In the genomic region with DNA sequence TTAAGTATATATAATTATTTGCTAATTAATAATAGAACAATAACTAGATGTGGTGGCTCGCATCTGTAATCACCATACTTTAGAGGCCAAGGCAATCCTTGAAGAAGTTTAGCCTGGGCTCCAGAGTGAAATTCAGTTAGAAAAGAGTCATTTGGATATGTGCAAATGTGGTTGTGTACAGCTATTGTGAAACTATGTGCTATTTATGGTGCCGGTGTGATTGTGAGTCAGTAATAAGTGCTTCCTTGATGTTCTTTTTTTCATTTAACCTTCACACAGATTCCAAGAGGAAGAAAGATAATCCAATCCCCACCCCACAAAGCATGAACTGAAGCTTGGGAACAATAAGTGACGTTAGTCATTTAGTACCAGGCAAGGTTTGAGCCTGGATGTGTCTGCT, we compare ENCODE assay signal across 19 mouse cellular contexts. TPM values are rescaled to one million over a fixed set of nuclear protein-coding genes. Genes with fewer than 3 reads are reported as not detected.
DNase-seq lines count a peak whose midpoint lies in the region; ATAC-seq and TF ChIP-seq lines count a peak whose summit lies in the region.
"Had no signal": no experiment of that assay in that cellular context is flagged by ENCODE, and none has a peak within 500 bp of the region (broad histone marks: within the 10 kb centered on the region; RNA-seq: fewer than 3 reads in every experiment).

No protein-coding gene starts in this region.

- no peak for TF ChIP-seq CTCF in liver, adult 2 months (IDR thresholded peaks at IDR 0.05; ENCODE audit: low read depth, low read length)
- TF ChIP-seq CTCF in bone marrow macrophage, adult 2 months (IDR thresholded peaks at IDR 0.05; ENCODE audit: low read depth, low read length): no peak
- no peak for TF ChIP-seq CTCF in intestine, postnatal 0 days (IDR thresholded peaks at IDR 0.05; ENCODE audit: low read depth)
- no peak for TF ChIP-seq CTCF in stomach, postnatal 0 days (IDR thresholded peaks at IDR 0.05; ENCODE audit: low read depth)

- H3K27me3 ChIP-seq in liver, adult 2 months (ENCODE audit: control insufficient read depth, insufficient read depth, low read length): no peaks in the 10 kb centered on the region
- no peaks in the 10 kb centered on the region for H3K27me3 ChIP-seq in liver, embryonic 11.5 days (replicated peaks; ENCODE audit: control insufficient read depth, insufficient read depth, low read length)
- H3K27me3 ChIP-seq in intestine, postnatal 0 days (replicated peaks; ENCODE audit: control insufficient read depth, insufficient read depth, low read length): no peaks in the 10 kb centered on the region
- no peaks in the 10 kb centered on the region for H3K27me3 ChIP-seq in stomach, postnatal 0 days (ENCODE audit: control insufficient read depth, insufficient read depth, low read length)
- no peaks in the 10 kb centered on the region for H3K27me3 ChIP-seq in forebrain, embryonic 10.5 days (ENCODE audit: poor library complexity, severe bottlenecking)
- H3K27me3 ChIP-seq: heart, embryonic 13.5 days; hindbrain, embryonic 15.5 days had no signal

- no peak overlapping the region for H3K4me3 ChIP-seq in liver, adult 2 months (ENCODE audit: insufficient read depth, low read depth, low read length)
- H3K4me3 ChIP-seq in liver, embryonic 11.5 days (ENCODE audit: low read depth, low read length): no peak overlapping the region
- no peak overlapping the region for H3K4me3 ChIP-seq in bone marrow macrophage, adult 2 months (ENCODE audit: insufficient read depth, low read length)
- H3K4me3 ChIP-seq in intestine, postnatal 0 days (ENCODE audit: low read depth, low read length): no peak overlapping the region
- no peak overlapping the region for H3K4me3 ChIP-seq in stomach, postnatal 0 days (ENCODE audit: low read depth, low read length)
- no peak overlapping the region for H3K4me3 ChIP-seq in forebrain, embryonic 10.5 days
- H3K4me3 ChIP-seq: embryonic facial prominence, embryonic 10.5 days; heart, adult 2 months; heart, embryonic 13.5 days; hindbrain, embryonic 15.5 days had no signal

- TF ChIP-seq EP300 in stomach, postnatal 0 days (optimal IDR thresholded peaks at IDR 0.05): no peak

- peak overlapping the region; percentile 74 for H3K27ac ChIP-seq in liver, adult 2 months (replicated peaks; ENCODE audit: insufficient read depth, low read depth, low read length)
- no peak overlapping the region for H3K27ac ChIP-seq in liver, embryonic 11.5 days (ENCODE audit: low read depth, low read length)
- H3K27ac ChIP-seq in bone marrow macrophage, adult 2 months (ENCODE audit: insufficient read depth, low read depth, low read length): peak overlapping the region; percentile 29
- peak overlapping the region; percentile 79 for H3K27ac ChIP-seq in intestine, postnatal 0 days (ENCODE audit: low read depth, low read length)
- no peak overlapping the region for H3K27ac ChIP-seq in stomach, postnatal 0 days (replicated peaks)
- no peak overlapping the region for H3K27ac ChIP-seq in forebrain, embryonic 10.5 days
- H3K27ac ChIP-seq: embryonic facial prominence, embryonic 10.5 days; heart, adult 2 months; heart, embryonic 13.5 days; hindbrain, embryonic 15.5 days had no signal

- H3K9ac ChIP-seq in liver, adult 2 months (ENCODE audit: low read depth, low read length): no peak overlapping the region
- no peak overlapping the region for H3K9ac ChIP-seq in liver, embryonic 11.5 days (ENCODE audit: low read depth, low read length)
- H3K9ac ChIP-seq in intestine, postnatal 0 days (ENCODE audit: low read depth, low read length): no peak overlapping the region
- H3K9ac ChIP-seq in stomach, postnatal 0 days (ENCODE audit: low read length): no peak overlapping the region
- H3K9ac ChIP-seq: heart, embryonic 13.5 days; hindbrain, embryonic 15.5 days had no signal

- no peaks in the 10 kb centered on the region for H3K36me3 ChIP-seq in liver, adult 2 months (ENCODE audit: control insufficient read depth, insufficient read depth, low read length)
- H3K36me3 ChIP-seq in liver, embryonic 11.5 days (ENCODE audit: control insufficient read depth, insufficient read depth, low read length): no peaks in the 10 kb centered on the region
- no peaks in the 10 kb centered on the region for H3K36me3 ChIP-seq in intestine, postnatal 0 days (ENCODE audit: control insufficient read depth, insufficient read depth)
- H3K36me3 ChIP-seq in stomach, postnatal 0 days (ENCODE audit: control insufficient read depth, insufficient read depth, low read length): no peaks in the 10 kb centered on the region
- no peaks in the 10 kb centered on the region for H3K36me3 ChIP-seq in forebrain, embryonic 10.5 days (replicated peaks)
- H3K36me3 ChIP-seq: embryonic facial prominence, embryonic 10.5 days; G1E; heart, embryonic 13.5 days; hindbrain, embryonic 15.5 days had no signal

- TF ChIP-seq POLR2A in liver, adult 2 months (IDR thresholded peaks at IDR 0.05; ENCODE audit: extremely low read depth, insufficient read depth, low read length): no peak
- TF ChIP-seq POLR2A in bone marrow macrophage, adult 2 months (IDR thresholded peaks at IDR 0.05; ENCODE audit: borderline replicate concordance, low read depth, low read length): no peak

- DNase-seq in liver, adult 2 months (ENCODE audit: extremely low read depth, low read depth, low spot score): no peak
- DNase-seq in liver, embryonic 11.5 days (ENCODE audit: low spot score): no peak
- DNase-seq in stomach, postnatal 0 days (ENCODE audit: low spot score): no peak
- no peak for DNase-seq in forebrain, embryonic 10.5 days (ENCODE audit: extremely low spot score, low spot score)
- DNase-seq: adrenal gland, postnatal 10 days; cerebellum, adult 18-20 months; cerebellum, adult 9-11 months; cerebellum, postnatal 36 days; gastrocnemius, postnatal 10 days; heart, adult 2 months; heart, postnatal 36 days had no signal

- peaks cover 17% of the 10 kb centered on the region for H3K4me1 ChIP-seq in liver, adult 2 months (ENCODE audit: control insufficient read depth, insufficient read depth, low read length)
- no peaks in the 10 kb centered on the region for H3K4me1 ChIP-seq in liver, embryonic 11.5 days (replicated peaks; ENCODE audit: control insufficient read depth, insufficient read depth, low read length)
- H3K4me1 ChIP-seq in bone marrow macrophage, adult 2 months (ENCODE audit: control insufficient read depth, insufficient read depth, low read length): peaks cover 27% of the 10 kb centered on the region
- H3K4me1 ChIP-seq in intestine, postnatal 0 days (replicated peaks; ENCODE audit: control insufficient read depth, insufficient read depth, low read length): peaks cover 13% of the 10 kb centered on the region; the same call in 1 of the 2 replicates
- H3K4me1 ChIP-seq in stomach, postnatal 0 days (replicated peaks; ENCODE audit: control insufficient read depth, insufficient read depth): no peaks in the 10 kb centered on the region
- H3K4me1 ChIP-seq in forebrain, embryonic 10.5 days: peaks cover 15% of the 10 kb centered on the region
- H3K4me1 ChIP-seq: heart, embryonic 13.5 days; hindbrain, embryonic 15.5 days had no signal

- WGBS in liver, adult 2 months: 57% methylated on average over 3 of the region's 3 CpGs
- 80% methylated on average over 3 of the region's 3 CpGs for WGBS in liver, embryonic 11.5 days
- 44% methylated on average over 3 of the region's 3 CpGs for WGBS in intestine, postnatal 0 days
- 73% methylated on average over 3 of the region's 3 CpGs for WGBS in stomach, postnatal 0 days
- WGBS in forebrain, embryonic 10.5 days: 91% methylated on average over 3 of the region's 3 CpGs

- no peak for ATAC-seq in liver, embryonic 11.5 days (replicated peaks; ENCODE audit: low FRiP score)
- peak; percentile 47 for ATAC-seq in intestine, postnatal 0 days
- ATAC-seq in stomach, postnatal 0 days (ENCODE audit: low FRiP score, low TSS enrichment): peak; percentile 33; the same call in 1 of the 2 replicates
- no peak for ATAC-seq in frontal cortex, adult (ENCODE audit: low TSS enrichment)
- ATAC-seq: forebrain, embryonic 14.5 days had no signal

- H3K79me2 ChIP-seq in liver, adult 2 months (ENCODE audit: control insufficient read depth, insufficient read depth, low read length): no peaks in the 10 kb centered on the region

- no peak overlapping the region for H3K4me2 ChIP-seq in liver, embryonic 11.5 days
- H3K4me2 ChIP-seq in intestine, postnatal 0 days (replicated peaks; ENCODE audit: low read depth): no peak overlapping the region
- no peak overlapping the region for H3K4me2 ChIP-seq in stomach, postnatal 0 days (replicated peaks; ENCODE audit: low read depth)
- H3K4me2 ChIP-seq: heart, embryonic 13.5 days; hindbrain, embryonic 15.5 days had no signal

- no peaks in the 10 kb centered on the region for H3K9me3 ChIP-seq in liver, embryonic 11.5 days (ENCODE audit: control insufficient read depth, low read length)
- no peaks in the 10 kb centered on the region for H3K9me3 ChIP-seq in intestine, postnatal 0 days (ENCODE audit: control insufficient read depth)
- no peaks in the 10 kb centered on the region for H3K9me3 ChIP-seq in stomach, postnatal 0 days (ENCODE audit: control insufficient read depth, low read length)
- no peaks in the 10 kb centered on the region for H3K9me3 ChIP-seq in forebrain, embryonic 10.5 days
- H3K9me3 ChIP-seq: embryonic facial prominence, embryonic 10.5 days; G1E; heart, embryonic 13.5 days; hindbrain, embryonic 15.5 days had no signal

RNA-seq across cellular contexts. Expression of gene Tax1bp1, which starts 30.9 kb away (rescaled TPM):
- total RNA-seq in liver, adult 2 months (2014; rRNA removed): 90.3 and 121 TPM in 2 replicates
- polyA plus RNA-seq in liver, adult 2 months (2012; rRNA removed): 16.2 and 18.4 TPM in 2 replicates
- polyA plus RNA-seq in liver, embryonic 11.5 days (2014; fragmentation: Nextera tagmentation; extraction: Ambion mirVana): 83.2 and 90.2 TPM in 2 replicates
- 106 and 108 TPM in 2 replicates for polyA plus RNA-seq in bone marrow macrophage, adult 2 months (2012; ENCODE audit: insufficient read depth, insufficient read length, missing spikeins)
- 296 and 317 TPM in 2 replicates for polyA plus RNA-seq in intestine, postnatal 0 days (2015; fragmentation: Nextera tagmentation; extraction: Ambion mirVana)
- polyA plus RNA-seq in stomach, postnatal 0 days (2015; fragmentation: Nextera tagmentation; extraction: Ambion mirVana): 125 and 156 TPM in 2 replicates
- polyA plus RNA-seq in forebrain, embryonic 10.5 days (2016; fragmentation: Nextera tagmentation; extraction: Ambion mirVana): 115 and 123 TPM in 2 replicates

RNA-seq across cellular contexts. Expression of gene Hibadh, which starts 42.4 kb away (rescaled TPM):
- 308 and 311 TPM in 2 replicates for total RNA-seq in liver, adult 2 months (2014; rRNA removed)
- 225 and 253 TPM in 2 replicates for polyA plus RNA-seq in liver, adult 2 months (2012; rRNA removed)
- 63.6 and 63.8 TPM in 2 replicates for polyA plus RNA-seq in liver, embryonic 11.5 days (2014; fragmentation: Nextera tagmentation; extraction: Ambion mirVana)
- 40.6 and 41.2 TPM in 2 replicates for polyA plus RNA-seq in bone marrow macrophage, adult 2 months (2012; ENCODE audit: insufficient read depth, insufficient read length, missing spikeins)
- 52.4 and 55.5 TPM in 2 replicates for polyA plus RNA-seq in intestine, postnatal 0 days (2015; fragmentation: Nextera tagmentation; extraction: Ambion mirVana)
- polyA plus RNA-seq in stomach, postnatal 0 days (2015; fragmentation: Nextera tagmentation; extraction: Ambion mirVana): 102 and 107 TPM in 2 replicates
- polyA plus RNA-seq in forebrain, embryonic 10.5 days (2016; fragmentation: Nextera tagmentation; extraction: Ambion mirVana): 70.6 and 75.5 TPM in 2 replicates

Comparison
In these comparisons a context has a peak if more than half of its experiments do, and no peak if none do; other contexts are left out.
1. H3K27ac ChIP-seq: peak in liver, adult 2 months (single experiment), bone marrow macrophage, adult 2 months (single experiment) and intestine, postnatal 0 days (single experiment); none in liver, embryonic 11.5 days (single experiment), stomach, postnatal 0 days (single experiment) and forebrain, embryonic 10.5 days (single experiment).
2. ATAC-seq: peak in intestine, postnatal 0 days (single experiment) and stomach, postnatal 0 days (single experiment); none in liver, embryonic 11.5 days (single experiment) and frontal cortex, adult (single experiment).